Mouse (Mus musculus): ENCODE results near the gene Ncbp2.

- TF ChIP-seq CTCF (IDR thresholded peaks at IDR 0.05; ENCODE audit: low read depth) = peak; percentile 93
- no peak for TF ChIP-seq EP300 (IDR thresholded peaks at IDR 0.05; ENCODE audit: low read depth)
Measured at GRCm38 (mm10) chr16:31943980-31944379, 4.3 kb upstream of the Ncbp2 start.
